Mouse (Mus musculus): ENCODE measurements around the gene Copb1. TPM values are rescaled to one million over a fixed set of nuclear protein-coding genes. Genes with fewer than 3 reads are reported as not detected.

The Copb1 gene
- 25.2 and 39.4 TPM in 2 replicates for polyA plus RNA-seq (2021; fragmentation: Nextera tagmentation)
- long read RNA-seq, experiment 1, transcript Copb1-201 (22 exons, 3,346 nt) = major isoform, 230 of 334 reads
- long read RNA-seq, experiment 1, partial matches to known transcripts = 93 of 334 reads
- long read RNA-seq, experiment 1, other reads (novel, unspliced or antisense) = 11 of 334 reads
- long read RNA-seq, experiment 2, transcript Copb1-201 (22 exons, 3,346 nt) = major isoform, 9 of 91 reads
- long read RNA-seq, experiment 2, partial matches to known transcripts = 77 of 91 reads
- long read RNA-seq, experiment 2, other reads (novel, unspliced or antisense) = 5 of 91 reads

GRCm38 (mm10) chr7:114253885-114254833 is at the start of gene Copb1:
Copb1 (minus strand) TSS chr7:114254711.

DNA sequence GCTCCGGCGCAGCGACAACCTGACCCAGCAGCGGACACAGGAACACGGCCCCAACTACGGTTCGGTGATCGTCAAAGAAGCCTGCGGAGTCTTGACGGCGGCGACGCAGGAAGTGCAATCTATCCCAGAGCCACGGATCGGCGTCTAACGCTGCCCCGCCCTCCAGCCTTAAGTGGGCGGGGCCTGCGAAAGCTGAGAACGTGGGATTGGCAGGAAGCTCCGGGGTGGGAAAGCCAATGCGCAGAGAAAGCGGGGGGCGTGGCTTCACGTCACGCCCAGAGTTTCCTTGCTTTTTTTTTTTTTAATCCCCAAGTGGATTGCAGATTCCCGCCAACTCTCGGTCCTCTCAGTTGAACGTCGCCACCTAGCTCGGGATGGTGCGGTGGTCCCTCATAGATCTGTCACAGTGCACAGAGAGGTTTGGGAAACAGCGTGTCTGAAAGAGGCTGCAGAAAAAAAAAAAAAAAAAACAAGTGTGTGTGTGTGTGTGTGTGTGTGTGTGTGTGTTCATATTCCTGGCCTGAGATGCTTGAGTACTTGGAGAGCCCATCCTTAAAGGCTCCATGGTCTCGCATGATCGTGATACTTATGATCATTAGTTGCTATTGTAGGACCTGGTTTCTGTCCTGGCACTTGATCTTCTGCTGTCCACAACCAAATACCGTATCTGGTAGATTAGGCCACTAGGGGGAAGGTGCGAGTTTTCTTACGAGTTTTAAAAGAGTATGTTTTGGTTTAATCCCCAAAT is 21.7 kb upstream of the Copb1 start, which contains the start of gene Psma1:
TSS of gene Psma1 (minus strand) at position 114 of the 748 bp plus-strand sequence.

Other genes starting within 250 kb of the Copb1 start
- 1.9 and 6.9 TPM in 2 replicates for gene Rras2, start 136.9 kb downstream of the Copb1 start, polyA plus RNA-seq (2021; fragmentation: Nextera tagmentation)
- 205 and 237 TPM in 2 replicates for gene Psma1, start 21.4 kb upstream of the Copb1 start, polyA plus RNA-seq (2021; fragmentation: Nextera tagmentation)
- 1.2 and 1.5 TPM in 2 replicates for gene Pde3b, start 160.6 kb upstream of the Copb1 start, polyA plus RNA-seq (2021; fragmentation: Nextera tagmentation)

Data from left cerebral cortex, adult 6 months (tissue).